Comparison of ENCODE assay signal across 10 mouse cellular contexts in the genomic region with DNA sequence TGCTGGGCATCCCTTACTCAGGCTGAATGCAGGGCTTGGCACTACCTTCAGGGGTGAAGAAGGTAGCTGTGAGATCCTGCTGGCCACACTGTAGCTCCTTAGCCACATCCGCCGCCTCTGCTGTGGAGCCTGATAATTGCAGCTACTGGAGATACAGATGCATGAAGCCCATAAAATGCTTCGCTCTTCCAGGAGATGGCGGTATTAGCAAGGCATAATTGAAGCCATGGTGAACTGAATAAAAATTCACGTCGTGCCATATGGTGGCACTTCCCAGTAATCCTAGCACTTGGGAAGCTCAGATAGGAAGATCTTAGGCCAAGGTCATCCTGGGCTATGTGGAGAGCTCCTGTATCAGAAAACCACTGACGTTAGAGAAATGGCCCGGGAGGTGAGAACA. TPM values are rescaled to one million over a fixed set of nuclear protein-coding genes. Genes with fewer than 3 reads are reported as not detected.
DNase-seq lines count a peak whose midpoint lies in the region; ATAC-seq lines count a peak whose summit lies in the region.
"Had no signal": no experiment of that assay in that cellular context is flagged by ENCODE, and none has a peak within 500 bp of the region (broad histone marks: within the 10 kb centered on the region; RNA-seq: fewer than 3 reads in every experiment).

No protein-coding gene starts in this region.

- H3K9ac ChIP-seq in hindbrain, embryonic 11.5 days (ENCODE audit: low read depth, low read length) = no peak overlapping the region
- H3K9ac ChIP-seq in hindbrain, embryonic 16.5 days (ENCODE audit: low read depth, low read length) = no peak overlapping the region
- H3K9ac ChIP-seq: embryonic facial prominence, embryonic 13.5 days had no signal

- DNase-seq in hindbrain, embryonic 11.5 days (ENCODE audit: low spot score) = peak; percentile 48
- DNase-seq in retina, postnatal 1 day = peak; percentile 73
- no peak for DNase-seq in retina, embryonic 14.5 days (ENCODE audit: low spot score)
- peak; percentile 70 for DNase-seq in embryo, embryonic 10.5 days (ENCODE audit: low spot score)
- peak; percentile 39 for DNase-seq in splenic B cell, adult 2 months (ENCODE audit: low read depth, low spot score)
- DNase-seq in left cerebral cortex, postnatal 36 days (ENCODE audit: low spot score in 2 of 2) = no peak
- no peak for DNase-seq in kidney, adult 8-10 months
- DNase-seq: thymus, adult 2 months had no signal

- H3K36me3 ChIP-seq in hindbrain, embryonic 11.5 days (ENCODE audit: control insufficient read depth, insufficient read depth, low read length) = 0 out of 2 replicates have a peak, but pooled peaks cover 3% of the 10 kb centered on the region
- peaks cover 4% of the 10 kb centered on the region for H3K36me3 ChIP-seq in hindbrain, embryonic 16.5 days (ENCODE audit: control insufficient read depth, insufficient read depth, low read length)
- no peaks in the 10 kb centered on the region; the same call in 1 of the 2 replicates for H3K36me3 ChIP-seq in splenic B cell, adult 2 months (ENCODE audit: control insufficient read depth, insufficient read depth, low read length, poor library complexity, severe bottlenecking)

- WGBS in hindbrain, embryonic 11.5 days = 57% methylated on average over 8 of the region's 8 CpGs
- WGBS in hindbrain, embryonic 16.5 days = 58% methylated on average over 8 of the region's 8 CpGs

- H3K9me3 ChIP-seq in hindbrain, embryonic 11.5 days (ENCODE audit: control insufficient read depth, low read length) = no peaks in the 10 kb centered on the region
- no peaks in the 10 kb centered on the region for H3K9me3 ChIP-seq in hindbrain, embryonic 16.5 days (ENCODE audit: control insufficient read depth, low read length)
- H3K9me3 ChIP-seq: embryonic facial prominence, embryonic 13.5 days had no signal

- intact Hi-C loops in left cerebral cortex, postnatal 36 days (cut with DNase I) = no loop called here

- no peak for ATAC-seq in hindbrain, embryonic 11.5 days (ENCODE audit: low FRiP score)
- no peak for ATAC-seq in hindbrain, embryonic 16.5 days

- H3K4me2 ChIP-seq in hindbrain, embryonic 11.5 days (replicated peaks; ENCODE audit: low read depth, low read length) = no peak overlapping the region
- H3K4me2 ChIP-seq in hindbrain, embryonic 16.5 days (ENCODE audit: low read length) = no peak overlapping the region
- H3K4me2 ChIP-seq: embryonic facial prominence, embryonic 13.5 days had no signal

- H3K27ac ChIP-seq in hindbrain, embryonic 11.5 days (ENCODE audit: low read depth, low read length) = no peak overlapping the region
- no peak overlapping the region for H3K27ac ChIP-seq in hindbrain, embryonic 16.5 days (ENCODE audit: low read depth, low read length)
- H3K27ac ChIP-seq: embryonic facial prominence, embryonic 13.5 days had no signal

- H3K4me1 ChIP-seq in hindbrain, embryonic 11.5 days (replicated peaks; ENCODE audit: control insufficient read depth, insufficient read depth, low read length) = no peaks in the 10 kb centered on the region
- no peaks in the 10 kb centered on the region for H3K4me1 ChIP-seq in hindbrain, embryonic 16.5 days (ENCODE audit: control insufficient read depth, insufficient read depth, low read depth, low read length)
- H3K4me1 ChIP-seq: embryonic facial prominence, embryonic 13.5 days had no signal

- H3K27me3 ChIP-seq in hindbrain, embryonic 11.5 days (ENCODE audit: control insufficient read depth, insufficient read depth, low read length) = no peaks in the 10 kb centered on the region
- H3K27me3 ChIP-seq in hindbrain, embryonic 16.5 days (replicated peaks; ENCODE audit: control insufficient read depth, insufficient read depth, low read length) = no peaks in the 10 kb centered on the region
- H3K27me3 ChIP-seq in splenic B cell, adult 2 months (ENCODE audit: control insufficient read depth, insufficient read depth, low read length, poor library complexity, severe bottlenecking) = no peaks in the 10 kb centered on the region
- H3K27me3 ChIP-seq: embryonic facial prominence, embryonic 13.5 days had no signal

- H3K4me3 ChIP-seq in hindbrain, embryonic 11.5 days (ENCODE audit: low read depth, low read length) = no peak overlapping the region
- H3K4me3 ChIP-seq in hindbrain, embryonic 16.5 days (ENCODE audit: low read length) = no peak overlapping the region
- H3K4me3 ChIP-seq: embryonic facial prominence, embryonic 13.5 days had no signal

RNA-seq across cellular contexts. Expression of a gene that starts 8.0 kb away (rescaled TPM):
- 22.8 and 27.5 TPM in 2 replicates for polyA plus RNA-seq in hindbrain, embryonic 11.5 days (2014; fragmentation: Nextera tagmentation; extraction: Ambion mirVana)
- polyA plus RNA-seq in hindbrain, embryonic 16.5 days (2015; fragmentation: Nextera tagmentation; extraction: Ambion mirVana) = 48.7 and 51.3 TPM in 2 replicates
- total RNA-seq in left cerebral cortex, postnatal 36 days (2021) = 10 to 100 TPM; 11.8 to 14.1 TPM

RNA-seq across cellular contexts. Expression of a gene that starts 19.2 kb away (rescaled TPM):
- 45.0 and 52.0 TPM in 2 replicates for polyA plus RNA-seq in hindbrain, embryonic 11.5 days (2014; fragmentation: Nextera tagmentation; extraction: Ambion mirVana)
- polyA plus RNA-seq in hindbrain, embryonic 16.5 days (2015; fragmentation: Nextera tagmentation; extraction: Ambion mirVana) = 36.8 and 52.8 TPM in 2 replicates
- 10 to 100 TPM; 45.8 to 49.2 TPM for total RNA-seq in left cerebral cortex, postnatal 36 days (2021)

RNA-seq across cellular contexts. Expression of a gene that starts 20.7 kb away (rescaled TPM):
- polyA plus RNA-seq in hindbrain, embryonic 11.5 days (2014; fragmentation: Nextera tagmentation; extraction: Ambion mirVana) = 41.6 and 49.1 TPM in 2 replicates
- 44.6 and 48.0 TPM in 2 replicates for polyA plus RNA-seq in hindbrain, embryonic 16.5 days (2015; fragmentation: Nextera tagmentation; extraction: Ambion mirVana)
- 10 to 100 TPM; 49.5 to 53.5 TPM for total RNA-seq in left cerebral cortex, postnatal 36 days (2021)

Comparison
In these comparisons a context has a peak if more than half of its experiments do, and no peak if none do; other contexts are left out.
1. DNase-seq: peak in hindbrain, embryonic 11.5 days (single experiment), retina, postnatal 1 day (single experiment), embryo, embryonic 10.5 days (single experiment) and splenic B cell, adult 2 months (single experiment); none in retina, embryonic 14.5 days (single experiment), left cerebral cortex, postnatal 36 days (0 of 2) and kidney, adult 8-10 months (0 of 2).